Mouse (Mus musculus): Measurements from ENCODE around the gene Rragb. TPM values are rescaled to one million over a fixed set of nuclear protein-coding genes. Genes with fewer than 3 reads are reported as not detected.

The Rragb gene
- polyA plus RNA-seq, 1 experiment from 2014 or later: 7.1 TPM

Other genes starting within 250 kb of the Rragb start
- 2.2 and 2.6 TPM in 2 replicates for gene Usp51, start 133.5 kb upstream of the Rragb start, polyA plus RNA-seq (2015; fragmentation: Nextera tagmentation; extraction: Ambion mirVana)
- 88.7 and 96.5 TPM in 2 replicates for gene Mageh1, start 102.4 kb upstream of the Rragb start, polyA plus RNA-seq (2015; fragmentation: Nextera tagmentation; extraction: Ambion mirVana)
- gene Foxr2, start 21.2 kb upstream of the Rragb start, polyA plus RNA-seq (2015; fragmentation: Nextera tagmentation; extraction: Ambion mirVana): 0.28 and 0.75 TPM in 2 replicates
- 4.8 and 5.1 TPM in 2 replicates for gene Klf8, start 97.5 kb downstream of the Rragb start, polyA plus RNA-seq (2015; fragmentation: Nextera tagmentation; extraction: Ambion mirVana)

All from forebrain, embryonic 15.5 days (tissue).